Mouse (Mus musculus) brain, embryonic 14.5 days (tissue): ENCODE data around the gene Gadd45a.

Source experiments
- CTCF ChIP-seq: fragments of 200-500 bp; IDR thresholded peaks from 2 replicates; pipeline ENCODE4 v1.5.1; 2012; ENCODE audit warnings: inconsistent platforms, mild to moderate bottlenecking, moderate library complexity, borderline replicate concordance; ENCODE audit not compliant: insufficient read depth, insufficient read length; ENCODE audit errors: extremely low read depth
- POLR2A ChIP-seq: fragments of 200-500 bp; IDR thresholded peaks from 2 replicates; pipeline ENCODE4 v1.6.1; 2012; ENCODE audit warnings: mild to moderate bottlenecking, inconsistent platforms, borderline replicate concordance; ENCODE audit not compliant: poor library complexity, insufficient read depth, insufficient read length, severe bottlenecking; ENCODE audit errors: extremely low read depth

GRCm38 (mm10) chr6:67015739-67016519 is 21.3 kb downstream of the Gadd45a start:
- TF ChIP-seq POLR2A: no peak
- TF ChIP-seq CTCF: no peak
